ENCODE assay signal across 14 mouse cellular contexts in the genomic region with DNA sequence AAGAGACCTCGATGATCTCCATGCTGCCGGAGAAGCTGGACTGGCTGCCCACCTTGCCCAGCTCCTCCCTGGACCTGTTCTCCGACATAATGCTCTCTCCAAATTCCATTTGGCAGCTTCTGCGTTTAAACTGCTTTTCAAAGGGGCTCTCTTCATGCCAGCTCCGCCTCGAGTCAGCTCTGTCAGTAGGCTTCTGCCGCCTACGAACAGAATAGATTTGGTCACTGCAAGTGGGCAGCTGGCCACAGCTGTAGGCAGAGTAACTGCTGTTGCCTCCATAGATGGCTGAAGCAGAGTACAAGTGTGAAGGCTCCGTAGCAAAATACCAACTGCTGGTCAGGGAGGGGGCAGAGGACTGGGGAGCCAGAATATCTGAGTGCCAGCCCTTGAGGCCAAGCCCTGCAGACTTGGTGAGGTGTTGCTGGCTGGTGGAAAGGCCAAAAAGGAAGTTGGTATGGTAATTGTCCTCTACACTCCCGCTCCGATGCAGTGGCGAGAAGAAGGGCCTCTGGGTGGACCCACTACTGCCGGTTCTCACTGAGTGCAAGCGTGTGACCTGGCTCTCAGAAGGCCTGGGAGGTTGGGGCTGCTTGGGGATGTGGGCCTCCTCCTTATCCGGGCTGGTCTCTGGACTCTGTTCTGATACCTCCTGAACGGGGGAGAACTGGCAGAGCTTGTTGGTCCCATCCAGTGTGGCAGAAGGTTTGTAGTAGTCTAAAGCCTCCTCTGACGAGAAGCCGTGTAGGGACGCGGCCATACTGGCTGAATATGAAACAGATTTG.
DNase-seq lines count a peak whose midpoint lies in the region; ATAC-seq lines count a peak whose summit lies in the region.
"Had no signal": no experiment of that assay in that cellular context is flagged by ENCODE, and none has a peak within 500 bp of the region (broad histone marks: within the 10 kb centered on the region; RNA-seq: fewer than 3 reads in every experiment).

No protein-coding gene starts in this region.

- no peaks in the 10 kb centered on the region for H3K27me3 ChIP-seq in forebrain, embryonic 12.5 days
- H3K27me3 ChIP-seq: kidney, embryonic 15.5 days; liver, embryonic 13.5 days; neural tube, embryonic 15.5 days had no signal

- H3K4me1 ChIP-seq in forebrain, embryonic 12.5 days, result no peaks in the 10 kb centered on the region
- H3K4me1 ChIP-seq: neural tube, embryonic 15.5 days had no signal

- no peaks in the 10 kb centered on the region for H3K9me3 ChIP-seq in forebrain, embryonic 12.5 days
- H3K9me3 ChIP-seq: kidney, embryonic 15.5 days; liver, embryonic 13.5 days; neural tube, embryonic 15.5 days had no signal

- H3K27ac ChIP-seq in forebrain, embryonic 12.5 days, result no peak overlapping the region
- H3K27ac ChIP-seq: kidney, embryonic 15.5 days; liver, embryonic 13.5 days; neural tube, embryonic 15.5 days had no signal

- peak; percentile 91 for DNase-seq in heart, adult 11 months
- no peak for DNase-seq in heart, adult 9 months (ENCODE audit: low spot score in 2 of 2)
- DNase-seq in layer of hippocampus, adult 9-11 months, result peak; percentile 54
- no peak for DNase-seq in layer of hippocampus, postnatal 10 days (ENCODE audit: low spot score in 2 of 2)
- DNase-seq in gonadal fat pad, adult 2 months (ENCODE audit: low read depth), result peak; percentile 55
- DNase-seq in right cerebral cortex, postnatal 10 days (ENCODE audit: low spot score in 2 of 2), result peak; percentile 36 to 50
- no peak for DNase-seq in ovary, postnatal 10 days (ENCODE audit: low spot score)
- DNase-seq: adrenal gland, postnatal 10 days; cerebellum, postnatal 10 days; gastrocnemius, postnatal 25 days; liver, embryonic 13.5 days had no signal

- no peak for ATAC-seq in forebrain, embryonic 12.5 days (ENCODE audit: low FRiP score)

- peaks cover 74% of the 10 kb centered on the region for H3K36me3 ChIP-seq in forebrain, embryonic 12.5 days (replicated peaks)
- H3K36me3 ChIP-seq: neural tube, embryonic 15.5 days had no signal

- no peak overlapping the region for H3K4me3 ChIP-seq in forebrain, embryonic 12.5 days (replicated peaks)
- H3K4me3 ChIP-seq: kidney, embryonic 15.5 days; liver, embryonic 13.5 days; neural tube, embryonic 15.5 days had no signal

- 94% methylated on average over 20 of the region's 20 CpGs for WGBS in forebrain, embryonic 12.5 days

- H3K4me2 ChIP-seq in forebrain, embryonic 12.5 days, result no peak overlapping the region
- H3K4me2 ChIP-seq: kidney, embryonic 15.5 days; liver, embryonic 13.5 days; neural tube, embryonic 15.5 days had no signal

- no peak overlapping the region for H3K9ac ChIP-seq in forebrain, embryonic 12.5 days
- H3K9ac ChIP-seq: kidney, embryonic 15.5 days; liver, embryonic 13.5 days; neural tube, embryonic 15.5 days had no signal

Comparison
In these comparisons a context has a peak if more than half of its experiments do, and no peak if none do; other contexts are left out.
1. DNase-seq: peak in heart, adult 11 months (single experiment), layer of hippocampus, adult 9-11 months (single experiment), gonadal fat pad, adult 2 months (single experiment) and right cerebral cortex, postnatal 10 days (2 of 2); none in heart, adult 9 months (0 of 2), layer of hippocampus, postnatal 10 days (0 of 2) and ovary, postnatal 10 days (single experiment).